Mouse (Mus musculus): Measurements from ENCODE around the gene Mxra7.

Gene Mxra7

GRCm38 (mm10) chr11:116819932-116820593, 7.8 kb downstream of the Mxra7 start:
- DNase-seq (ENCODE audit: low read depth, low spot score) = no peak

- DNase-seq (ENCODE audit: low read depth, low spot score) = no peak
Observed at GRCm38 (mm10) chr11:116818722-116819121, 9.1 kb downstream of the Mxra7 start.

GRCm38 (mm10) chr11:116817567-116817966, 10.3 kb downstream of the Mxra7 start:
- no peak for DNase-seq (ENCODE audit: low read depth, low spot score)

GRCm38 (mm10) chr11:116816769-116817168, 11.1 kb downstream of the Mxra7 start:
- DNase-seq (ENCODE audit: low read depth, low spot score) = no peak

DNA sequence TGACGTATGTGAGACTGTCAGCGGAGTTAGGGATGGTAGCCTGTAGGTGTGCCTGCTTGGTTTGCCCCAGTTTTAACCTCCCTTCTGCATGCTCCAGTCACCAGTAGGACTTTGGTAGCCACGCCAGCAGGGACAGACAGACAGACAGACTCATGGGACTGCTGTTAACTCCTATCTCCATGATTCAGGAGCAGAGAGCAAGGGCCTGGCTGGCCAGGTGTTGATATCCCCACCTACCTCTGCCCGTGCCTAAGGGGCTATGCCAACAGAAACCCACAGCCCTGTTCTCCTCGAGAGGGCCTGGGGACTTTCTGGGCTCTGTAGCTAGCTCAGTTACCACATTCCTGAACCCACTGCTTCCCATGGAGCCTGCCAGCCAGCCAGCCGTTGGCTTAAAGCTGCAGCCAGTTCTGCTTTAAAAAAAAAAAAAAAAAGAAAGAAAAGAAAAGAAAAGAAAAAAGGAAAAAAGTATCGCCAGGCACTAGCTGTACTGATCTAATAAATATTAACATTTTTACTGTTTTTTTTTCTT, 12.9 kb downstream of the Mxra7 start:
- no peak for DNase-seq (ENCODE audit: low read depth, low spot score)

DNA sequence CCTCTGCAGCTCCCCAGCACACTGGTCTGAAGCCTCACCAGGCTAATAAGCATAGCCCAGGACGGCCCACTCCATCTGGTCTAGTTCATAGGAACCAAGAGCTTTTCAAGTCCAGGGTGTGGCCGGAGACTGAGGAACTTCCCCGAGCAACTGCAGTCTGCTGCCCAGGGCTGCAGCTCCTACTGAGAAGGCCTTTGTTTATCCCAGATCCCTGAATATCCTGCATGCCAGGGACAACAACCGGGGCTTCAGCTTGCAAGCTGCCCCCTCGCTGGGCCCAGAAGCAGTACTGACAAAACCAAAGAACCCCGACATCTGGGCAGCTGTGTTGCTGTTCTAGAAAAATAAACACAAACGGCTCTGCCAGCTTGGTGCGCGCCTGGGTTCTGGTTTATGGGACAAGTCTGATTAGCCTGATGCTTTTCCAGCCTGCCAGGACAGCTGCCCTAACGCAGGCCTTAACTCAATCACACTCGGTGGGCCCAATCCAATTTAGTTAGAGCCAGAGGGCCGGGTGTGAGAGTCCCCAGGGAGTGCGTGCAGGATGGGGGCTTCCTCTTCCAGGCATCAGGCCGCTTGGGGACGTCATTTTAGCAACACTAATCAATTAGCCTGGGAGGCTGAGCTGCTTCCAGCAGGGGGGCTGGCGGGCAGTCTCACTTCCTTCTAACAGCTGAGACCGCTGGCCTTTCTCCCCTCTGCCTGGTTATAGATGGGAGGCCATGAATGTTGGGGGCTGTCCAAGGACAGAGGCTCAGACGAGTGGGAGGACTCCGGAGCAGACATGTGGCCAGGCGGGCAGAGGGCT, 13.6 kb downstream of the Mxra7 start:
- no peak for DNase-seq (ENCODE audit: low read depth, low spot score)

GRCm38 (mm10) chr11:116813610-116814009, 14.2 kb downstream of the Mxra7 start:
- no peak for DNase-seq (ENCODE audit: low read depth, low spot score)

GRCm38 (mm10) chr11:116812793-116813529, 14.9 kb downstream of the Mxra7 start:
- DNase-seq (ENCODE audit: low read depth, low spot score) = no peak

GRCm38 (mm10) chr11:116810983-116811901, 16.6 kb downstream of the Mxra7 start:
- DNase-seq (ENCODE audit: low read depth, low spot score) = peak; percentile 86

GRCm38 (mm10) chr11:116810528-116810927, 17.3 kb downstream of the Mxra7 start:
- DNase-seq (ENCODE audit: low read depth, low spot score) = no peak

DNA sequence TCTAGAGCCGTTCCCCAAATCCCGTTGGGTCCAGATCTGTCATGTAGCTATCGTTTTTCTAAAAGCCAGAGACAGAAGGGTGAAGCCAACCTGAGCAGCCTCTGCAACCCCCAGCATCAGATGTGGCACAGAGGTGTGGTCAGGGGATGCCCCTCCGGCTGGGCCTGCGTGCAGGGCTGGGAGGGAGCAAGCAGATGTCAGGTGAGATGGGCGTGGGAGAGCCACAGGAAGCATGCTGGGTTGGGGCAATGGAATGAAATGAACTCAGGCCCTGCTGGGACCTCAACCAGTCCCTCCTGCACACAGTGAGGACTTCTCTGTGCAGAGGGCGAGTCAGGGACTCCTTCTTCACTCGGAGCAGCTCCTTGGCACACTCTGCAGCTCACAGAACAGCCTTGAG, 18.3 kb downstream of the Mxra7 start:
- no peak for DNase-seq (ENCODE audit: low read depth, low spot score)

DNA sequence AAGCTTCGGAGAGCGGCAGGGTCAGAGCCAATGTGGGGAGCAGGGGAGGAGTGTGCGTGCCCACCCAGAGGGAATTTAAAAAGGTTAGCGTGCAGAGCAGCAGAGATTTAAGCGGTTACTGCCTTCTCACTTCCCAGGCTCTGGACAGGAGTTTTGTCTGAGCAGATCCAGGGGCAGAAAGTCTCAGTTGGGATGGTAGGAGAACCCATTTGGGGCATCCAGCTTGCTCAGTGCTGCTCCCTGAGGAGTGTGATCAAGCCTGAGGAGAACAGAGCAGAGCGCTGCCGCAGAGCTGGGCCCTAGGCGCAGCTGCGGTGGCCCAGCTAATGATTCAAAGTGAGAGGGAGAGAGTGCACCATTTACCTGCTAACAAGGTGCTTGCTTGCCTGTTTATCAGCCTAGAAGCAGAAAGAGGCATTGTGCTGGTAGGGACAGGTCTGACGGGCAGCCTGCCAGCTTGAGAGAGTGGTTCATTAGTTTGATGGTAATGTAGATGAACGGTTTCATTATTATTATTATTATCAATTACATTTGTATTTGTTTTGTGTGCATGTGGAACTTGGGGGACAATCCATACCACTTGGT, 18.9 kb downstream of the Mxra7 start:
- DNase-seq (ENCODE audit: low read depth, low spot score) = no peak

DNA sequence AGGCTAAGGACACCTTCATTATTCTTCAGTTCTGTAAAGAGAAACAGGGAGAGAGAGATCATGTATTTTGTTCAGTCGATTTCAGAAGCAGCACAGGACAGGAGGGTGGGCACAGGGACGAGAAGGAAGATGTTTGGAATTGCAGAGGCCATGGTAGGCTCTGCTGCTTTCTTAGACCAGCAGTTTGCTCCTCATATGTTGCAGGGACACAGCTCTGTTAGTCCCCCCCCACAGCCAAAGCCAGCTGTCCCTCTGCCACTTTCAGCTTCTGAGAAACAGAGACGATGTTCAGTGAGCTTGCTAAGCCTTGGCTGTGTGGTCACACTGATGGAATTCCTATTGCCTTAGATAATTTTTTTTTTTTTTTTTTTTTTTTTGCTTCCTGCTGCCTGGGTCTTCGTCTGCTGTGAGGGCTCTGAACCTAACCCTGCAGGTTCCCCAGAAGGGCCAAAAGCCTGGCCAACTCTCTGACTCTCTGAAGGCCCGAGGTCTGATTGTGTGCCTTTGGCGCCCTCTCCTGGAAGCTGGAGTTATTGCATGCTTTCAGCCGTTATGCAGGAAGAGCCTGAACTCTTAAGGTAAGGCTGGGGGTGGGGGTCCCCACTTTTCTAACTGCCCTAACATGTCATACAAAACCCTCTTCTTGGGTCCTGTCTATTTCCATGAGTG, 19.8 kb downstream of the Mxra7 start:
- DNase-seq (ENCODE audit: low read depth, low spot score) = no peak

- no peak for DNase-seq (ENCODE audit: low read depth, low spot score)
Observed at GRCm38 (mm10) chr11:116807526-116807925, 20.3 kb downstream of the Mxra7 start.

GRCm38 (mm10) chr11:116807116-116807515, 20.7 kb downstream of the Mxra7 start:
- no peak for DNase-seq (ENCODE audit: low read depth, low spot score)

GRCm38 (mm10) chr11:116806136-116807071, 21.4 kb downstream of the Mxra7 start:
- DNase-seq (ENCODE audit: low read depth, low spot score) = no peak

- DNase-seq (ENCODE audit: low read depth, low spot score) = no peak
Observed at GRCm38 (mm10) chr11:116802709-116803108, 25.1 kb downstream of the Mxra7 start.

GRCm38 (mm10) chr11:116801106-116801505, 26.7 kb downstream of the Mxra7 start:
- no peak for DNase-seq (ENCODE audit: low read depth, low spot score)

DNA sequence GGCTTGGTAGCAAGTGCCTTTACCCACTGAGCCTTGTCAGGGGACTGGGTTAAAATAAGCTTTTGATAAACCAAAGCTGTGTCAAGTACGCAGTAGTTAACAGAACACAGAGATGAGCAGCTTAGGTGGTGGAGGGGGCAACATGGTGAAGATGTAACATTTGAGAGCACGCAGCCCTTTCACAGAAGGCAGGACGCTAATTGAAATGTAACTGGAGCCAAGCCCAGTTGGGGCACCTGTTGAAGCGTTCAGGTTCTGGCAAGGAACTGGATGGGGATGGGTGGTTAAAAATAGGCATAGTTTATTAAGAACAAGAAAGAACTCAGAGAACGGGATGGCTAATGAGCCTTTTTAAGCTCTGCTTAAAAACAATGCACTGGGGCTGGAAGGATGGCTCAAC, 28.5 kb downstream of the Mxra7 start:
- no peak for DNase-seq (ENCODE audit: low read depth, low spot score)
